Mouse (Mus musculus) right cerebral cortex, postnatal 4 days (tissue): Measurements from ENCODE around the gene Thoc5.

Experiments
- DNase-seq: peaks from one replicate; pipeline ENCODE4 v3.0.0-alpha.2; 2022

Thoc5 gene

DNA sequence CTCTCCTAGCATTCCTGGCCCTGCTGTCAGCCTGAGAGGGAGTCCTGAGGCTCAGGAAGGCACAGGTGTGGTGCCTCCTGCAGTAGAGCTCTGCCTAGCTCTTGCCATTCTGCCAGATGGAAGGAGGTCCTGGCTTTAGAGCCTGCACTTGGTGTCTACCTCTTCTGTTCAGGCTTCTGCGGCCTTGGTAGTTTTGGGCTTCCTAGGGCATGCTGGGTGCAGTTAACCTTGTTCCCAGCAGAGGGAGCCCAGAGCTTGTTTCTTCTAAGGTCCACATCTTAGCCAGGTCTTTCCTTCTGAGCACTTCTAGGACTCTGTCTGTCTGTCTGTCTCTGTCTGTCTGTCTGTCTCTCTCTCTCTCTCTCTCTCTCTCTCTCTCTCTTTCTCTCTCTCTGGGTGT lies 20.9 kb downstream of the Thoc5 start:
- peak; percentile 44 for DNase-seq

DNA sequence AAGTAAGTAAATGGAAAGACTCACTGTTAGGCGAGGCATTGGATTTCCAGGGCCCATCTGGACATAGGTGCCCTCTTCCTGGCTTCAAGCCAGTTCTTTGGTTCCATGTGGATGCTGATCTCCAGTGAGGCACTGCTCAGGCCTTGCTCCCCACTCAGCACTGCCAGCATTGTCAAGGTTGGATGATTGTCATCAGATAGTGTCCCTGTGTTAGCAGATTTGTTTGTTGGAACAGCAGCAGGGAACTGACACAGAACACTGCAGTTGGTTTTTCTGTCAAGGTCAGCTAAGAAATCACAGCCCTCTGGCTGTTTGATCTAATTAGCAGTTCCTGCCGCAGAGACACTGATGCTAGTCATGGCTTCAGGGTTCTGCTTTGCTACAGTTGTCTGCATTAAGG lies 26.2 kb downstream of the Thoc5 start:
- DNase-seq = no peak

DNA sequence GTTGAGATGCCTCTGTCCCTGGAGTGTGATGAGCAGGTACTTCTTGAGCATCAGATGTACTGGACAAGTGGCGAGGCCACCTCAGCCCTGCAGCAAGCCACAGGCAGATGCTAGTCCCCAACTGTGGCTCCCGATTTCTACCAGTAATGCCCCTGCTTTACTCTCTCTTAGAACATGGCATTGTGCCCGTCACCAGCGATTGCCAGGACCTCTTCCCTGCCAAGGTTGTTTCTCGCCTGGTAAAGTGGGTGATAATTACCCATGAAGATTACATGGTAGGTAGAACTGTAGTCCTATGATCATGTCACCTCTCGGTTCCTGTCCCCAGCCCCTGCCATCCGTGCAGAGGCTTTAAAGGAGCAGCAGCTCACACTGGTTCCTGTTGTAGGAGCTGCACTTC lies 26.6 kb downstream of the Thoc5 start:
- no peak for DNase-seq

DNA sequence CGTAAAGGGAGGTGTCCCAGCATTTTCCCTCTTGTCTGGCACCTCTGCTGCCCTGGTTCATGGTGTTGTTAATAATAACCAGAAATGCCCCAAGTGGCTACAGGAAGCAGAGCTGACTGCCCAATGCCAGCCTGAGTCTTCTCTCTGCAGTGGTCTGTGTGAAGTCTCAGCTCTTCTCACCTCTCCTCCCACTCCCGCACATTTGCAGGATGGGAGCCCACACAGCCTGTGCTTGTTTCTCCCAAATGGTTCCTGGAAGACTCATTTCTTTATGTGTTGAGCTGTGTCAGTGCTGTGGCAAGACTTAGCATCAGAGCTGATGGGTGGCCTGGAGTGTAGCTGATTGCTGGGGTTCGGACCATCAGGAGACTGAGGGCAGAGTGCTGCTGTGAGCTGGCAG lies 32.1 kb downstream of the Thoc5 start:
- DNase-seq = no peak

DNA sequence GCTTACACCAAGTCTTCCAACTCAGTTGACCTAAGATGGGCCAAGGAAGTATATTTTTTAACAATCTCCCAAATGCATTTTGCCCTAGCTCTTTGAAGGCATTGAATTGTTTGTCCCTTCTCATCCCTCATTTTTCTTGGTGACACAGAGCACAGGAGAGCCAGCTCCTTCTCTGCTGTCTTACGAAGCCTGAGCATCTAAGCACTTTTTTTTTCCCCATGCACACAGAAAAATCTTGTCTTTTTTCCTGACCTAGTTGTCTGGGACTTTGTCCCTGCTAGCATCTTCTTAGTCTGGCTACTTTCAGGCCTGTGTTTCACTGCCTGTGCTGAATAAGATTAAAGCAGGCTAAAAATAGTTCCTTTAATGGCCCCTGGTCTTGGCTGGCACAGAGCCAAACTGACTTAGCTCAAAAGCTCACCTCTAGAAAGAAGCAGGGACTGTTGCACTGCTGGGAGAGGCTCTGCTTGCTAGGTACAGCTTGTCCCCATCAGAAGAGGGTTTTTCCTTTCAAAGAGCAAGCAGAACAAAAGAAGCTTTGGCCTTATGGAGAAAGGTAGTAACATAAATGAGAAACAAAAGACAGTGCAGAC lies 36.0 kb downstream of the Thoc5 start:
- peak; percentile 25 for DNase-seq

DNA sequence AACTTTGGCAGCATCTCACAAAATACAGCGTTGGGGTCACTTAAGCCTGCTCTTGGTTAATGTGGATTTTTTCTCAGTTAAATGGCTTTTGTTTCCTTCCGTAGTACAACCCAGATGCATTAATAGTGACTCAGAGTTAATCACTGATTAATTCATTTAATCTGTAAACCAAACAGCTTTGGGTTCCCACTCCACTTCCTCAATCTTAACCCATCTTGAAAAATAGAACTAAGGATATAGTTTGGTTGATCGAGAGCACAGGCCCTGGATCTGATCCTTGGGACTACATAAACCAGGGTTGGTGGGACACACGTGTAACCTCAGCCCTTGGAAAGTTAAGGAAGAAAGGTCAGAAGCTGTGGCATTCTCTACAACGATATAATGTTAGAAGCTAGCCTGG lies 41.1 kb downstream of the Thoc5 start:
- DNase-seq = no peak

DNA sequence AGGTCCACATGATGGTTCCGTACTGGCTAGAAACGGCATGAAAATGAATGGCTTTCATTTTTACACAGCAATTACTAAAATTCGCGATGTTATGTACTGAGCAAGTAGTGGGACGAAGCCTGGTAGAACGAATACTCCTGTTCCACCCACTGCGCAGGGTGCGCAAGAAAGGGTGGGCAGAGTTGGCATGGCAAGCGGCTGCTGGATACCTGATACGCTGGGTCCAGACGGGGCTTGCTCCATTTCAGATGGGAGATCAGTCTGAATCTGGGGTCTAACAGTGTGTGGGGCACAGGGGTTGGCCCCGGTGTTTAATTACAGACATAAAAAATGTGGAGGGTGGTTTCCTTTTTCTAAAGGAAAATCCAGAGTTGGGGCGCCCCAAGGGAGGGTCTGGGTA lies 51.4 kb downstream of the Thoc5 start:
- DNase-seq = no peak

DNA sequence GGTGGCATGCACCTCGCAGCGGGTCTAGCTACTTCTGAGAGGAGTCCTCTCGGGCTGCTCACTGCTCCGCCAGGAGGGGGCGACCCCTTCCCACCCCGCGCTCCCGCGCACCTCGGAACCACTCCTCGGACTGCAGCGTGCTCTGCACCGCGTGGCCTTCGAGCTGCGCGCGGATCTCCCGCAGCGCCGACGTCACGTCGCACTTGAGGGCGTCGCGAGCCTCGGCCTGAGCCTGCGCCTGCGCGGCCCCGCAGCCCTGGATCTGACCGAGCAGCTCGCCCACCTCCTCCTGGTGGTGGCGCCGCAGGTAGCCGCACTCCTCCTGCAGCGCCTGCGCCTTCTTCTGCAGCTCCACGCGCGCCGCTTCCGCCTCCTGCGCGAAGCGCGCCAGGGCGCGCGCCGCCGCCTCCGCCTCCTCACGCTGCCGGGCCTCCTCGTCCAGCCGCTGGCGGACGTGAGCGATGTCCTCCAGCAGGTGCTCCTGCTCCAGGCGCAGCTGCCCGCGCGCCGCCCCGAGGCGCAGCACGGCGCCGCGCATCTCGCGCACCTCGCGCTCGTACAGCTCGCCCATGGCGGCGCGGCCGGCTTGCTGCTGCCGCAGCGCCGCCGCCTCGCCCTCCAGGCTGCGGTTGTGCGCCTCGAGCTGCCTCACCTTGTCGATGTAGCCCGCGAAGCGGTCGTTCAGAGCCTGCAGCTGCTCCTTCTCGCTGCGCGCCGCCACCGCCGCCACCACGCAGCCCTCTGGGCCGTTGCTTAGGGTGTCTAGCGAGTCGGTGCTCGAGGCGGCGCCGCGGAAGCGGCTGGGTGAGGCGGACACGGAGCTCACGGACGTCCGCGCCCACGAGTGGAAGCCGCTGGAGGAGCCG lies 52.1 kb downstream of the Thoc5 start:
- peak; percentile 82 for DNase-seq

DNA sequence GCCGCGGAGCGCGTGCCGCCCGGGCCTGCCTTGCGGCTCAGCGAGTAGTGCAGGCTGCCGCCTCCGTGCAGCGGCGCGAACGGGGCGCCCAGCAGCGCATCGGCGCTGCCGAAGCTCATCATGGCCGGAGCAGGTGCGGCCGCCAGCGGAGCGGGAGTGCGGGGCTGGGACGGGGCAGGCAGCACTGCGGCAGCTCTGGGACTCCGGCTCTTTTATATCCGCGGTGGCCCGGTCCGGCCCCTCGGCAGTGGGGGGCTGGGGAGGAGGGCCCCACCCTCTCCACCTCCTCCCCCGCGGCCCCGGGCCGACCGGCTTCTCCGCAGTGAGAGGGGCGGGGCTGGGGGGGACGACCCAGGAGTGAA lies 52.7 kb downstream of the Thoc5 start, which contains the start of gene Nefh:
Gene Nefh, minus strand, starts transcription at position 252 of the 362 bp plus-strand sequence.
- DNase-seq = no peak

DNA sequence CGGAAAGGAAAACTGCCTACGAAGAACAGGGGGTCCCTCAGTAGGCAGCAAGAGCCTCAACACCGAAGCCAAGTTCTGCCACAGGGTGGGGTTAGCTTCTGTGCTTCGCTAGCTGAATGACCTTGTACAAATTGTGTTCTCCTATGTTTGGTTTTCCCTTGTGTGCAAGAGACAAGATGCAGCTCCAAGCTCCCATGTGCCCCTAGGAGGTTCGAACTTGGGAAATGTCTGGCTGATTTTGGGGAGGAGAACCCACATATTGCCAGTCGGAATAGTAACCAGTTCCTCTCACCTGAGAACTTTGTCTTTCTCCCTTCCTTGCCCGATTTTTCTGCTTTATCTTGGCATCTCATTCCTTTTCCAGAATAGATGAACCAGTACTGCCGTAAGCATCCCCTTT lies 53.7 kb downstream of the Thoc5 start:
- DNase-seq = no peak

DNA sequence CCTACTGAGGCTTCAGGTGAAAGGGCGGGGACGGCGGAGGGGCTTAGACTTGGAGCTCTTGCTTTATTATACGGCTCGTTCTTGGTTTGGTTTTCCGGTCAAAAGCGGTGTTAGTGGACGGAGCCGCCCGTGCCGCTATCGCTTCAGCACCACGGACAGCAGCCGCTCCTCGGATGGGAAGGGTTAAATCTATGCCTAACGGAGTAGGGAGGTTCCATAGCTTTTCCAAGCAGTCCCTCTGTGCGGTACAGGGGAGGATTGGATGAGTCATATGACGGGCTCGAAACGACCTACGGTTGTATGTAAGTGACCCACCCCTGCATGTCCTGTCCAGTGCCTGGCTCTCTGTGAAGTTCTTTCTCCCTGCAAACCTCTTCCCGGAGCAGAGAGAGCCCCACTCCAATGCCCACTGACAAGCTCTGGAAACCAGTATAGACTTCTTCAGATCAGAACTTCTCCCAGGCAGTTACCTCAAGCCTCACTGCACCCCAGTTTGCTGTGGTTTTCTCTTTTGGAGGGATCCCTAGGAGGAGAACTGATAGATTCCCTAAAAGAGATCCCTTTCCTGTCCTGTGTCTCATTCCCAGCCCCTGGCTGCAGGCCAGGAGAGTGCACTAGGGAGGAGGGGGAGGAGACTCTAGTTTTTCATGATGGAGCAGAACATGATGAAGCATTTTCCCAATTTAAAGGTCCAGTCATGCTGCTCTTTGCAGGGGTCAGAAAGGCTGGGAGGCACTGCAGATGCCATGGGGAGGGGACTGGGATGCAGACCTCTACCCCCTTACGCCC lies 54.3 kb downstream of the Thoc5 start:
- peak; percentile 41 for DNase-seq

DNA sequence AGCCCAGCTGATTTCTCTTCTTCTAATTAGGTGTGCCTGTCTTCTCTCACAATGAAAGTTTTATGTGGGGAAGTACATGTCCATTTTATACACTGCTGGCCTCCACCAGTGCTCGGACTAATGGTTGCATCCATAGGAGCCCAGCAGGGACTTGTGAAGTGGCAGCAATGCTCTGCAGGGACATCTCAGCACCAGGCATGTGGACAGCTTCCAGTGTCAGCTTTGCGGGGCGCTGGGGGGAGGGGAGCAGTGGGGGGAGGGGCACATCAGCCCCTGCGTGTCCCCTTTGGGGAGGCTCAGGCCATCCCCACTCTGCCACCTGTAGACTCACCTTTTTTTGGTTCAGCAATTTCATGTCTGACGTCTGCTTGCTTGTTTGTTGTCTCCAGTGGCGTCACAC lies 58.3 kb downstream of the Thoc5 start:
- DNase-seq = no peak

DNA sequence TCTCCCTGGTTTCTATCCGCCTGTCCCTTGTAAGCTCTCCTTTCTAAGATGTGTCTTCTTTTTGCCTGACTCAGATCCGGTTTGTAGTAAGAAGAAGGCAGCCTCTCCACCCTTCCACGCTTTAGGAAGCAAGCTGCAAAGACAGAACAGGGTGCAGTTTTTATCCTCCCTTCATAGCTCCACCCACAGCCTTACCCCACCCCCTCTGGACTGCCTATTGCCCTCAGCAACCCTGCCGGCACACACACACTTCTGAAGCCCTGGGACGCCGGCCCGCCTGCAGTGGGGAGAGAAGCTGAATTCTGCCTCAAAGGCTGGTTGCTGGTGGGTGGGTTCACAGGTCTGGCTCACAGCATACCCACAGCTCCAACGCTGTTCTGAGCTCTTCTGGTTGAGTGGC lies 58.8 kb downstream of the Thoc5 start:
- DNase-seq = no peak

DNA sequence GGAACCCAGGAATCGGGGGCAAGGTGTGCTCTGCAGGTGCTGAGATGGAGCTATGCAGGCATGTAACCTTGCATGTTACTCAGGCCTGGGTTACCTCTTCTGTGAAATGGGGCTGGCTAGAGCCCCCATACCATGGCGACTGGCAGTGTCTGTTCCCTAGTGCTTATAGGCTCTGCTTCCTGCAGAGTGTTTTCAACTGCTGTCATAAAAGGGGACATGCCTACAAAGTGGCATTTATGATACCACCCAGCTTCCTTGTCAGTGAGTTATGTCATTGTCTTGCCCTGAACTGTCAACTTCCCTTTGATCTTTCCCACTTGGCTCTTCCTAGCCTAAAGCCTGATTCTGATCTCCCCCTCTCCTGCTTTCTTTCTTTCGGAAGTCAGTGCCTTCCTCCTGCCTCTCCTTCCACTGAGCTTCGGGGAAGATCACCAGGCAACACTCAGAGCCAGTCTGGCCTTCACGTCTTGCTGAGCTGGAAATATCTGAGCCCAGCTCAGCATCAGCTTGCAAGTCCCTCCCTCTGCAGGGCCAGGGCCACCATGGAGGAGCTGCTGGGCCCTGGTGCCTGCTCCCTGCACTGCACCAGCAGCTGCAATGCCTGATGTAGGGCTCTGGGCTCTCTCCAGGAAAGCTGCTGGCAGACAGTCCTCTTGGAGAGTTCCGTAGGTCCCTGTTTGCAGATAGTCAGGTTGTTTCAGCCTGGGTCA lies 68.1 kb downstream of the Thoc5 start:
- DNase-seq = no peak

DNA sequence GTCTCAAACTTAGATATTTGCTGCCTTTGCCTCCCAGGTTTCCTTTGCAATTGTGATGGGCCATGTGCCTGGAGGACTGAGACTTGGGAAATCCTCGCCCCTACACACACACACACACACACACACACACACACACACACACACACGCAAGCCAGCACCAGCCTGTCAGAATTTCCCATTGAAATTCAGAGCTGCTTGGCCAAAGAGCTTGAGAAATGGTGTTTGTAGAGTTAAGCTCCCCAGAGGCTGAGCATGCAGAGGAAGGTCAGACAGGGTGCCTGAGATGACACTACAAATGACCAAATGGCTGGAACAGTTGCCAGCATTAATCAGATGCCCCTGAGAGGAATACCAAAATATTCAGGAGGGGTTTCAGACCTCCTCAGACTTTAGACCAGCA lies 71.2 kb downstream of the Thoc5 start:
- no peak for DNase-seq

DNA sequence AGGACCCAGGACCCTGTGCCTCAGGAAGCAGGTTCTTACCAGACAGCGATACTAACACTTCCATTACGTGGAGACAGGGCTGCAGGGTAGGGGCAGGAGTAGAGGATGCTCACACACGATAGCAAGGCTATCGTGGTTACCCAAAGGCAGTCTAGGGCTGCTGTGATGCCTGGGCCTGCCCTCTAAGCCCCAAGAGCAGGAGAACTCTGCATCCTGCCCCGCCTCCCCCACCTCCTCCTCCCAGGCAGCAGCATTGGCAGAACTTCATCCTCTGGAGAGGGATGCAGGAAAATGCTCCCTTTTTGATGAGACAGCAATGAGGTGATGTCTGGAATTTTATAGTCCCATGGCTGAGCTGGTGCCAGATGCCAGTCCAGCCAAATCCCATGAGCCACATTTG lies 71.8 kb downstream of the Thoc5 start:
- DNase-seq = no peak

DNA sequence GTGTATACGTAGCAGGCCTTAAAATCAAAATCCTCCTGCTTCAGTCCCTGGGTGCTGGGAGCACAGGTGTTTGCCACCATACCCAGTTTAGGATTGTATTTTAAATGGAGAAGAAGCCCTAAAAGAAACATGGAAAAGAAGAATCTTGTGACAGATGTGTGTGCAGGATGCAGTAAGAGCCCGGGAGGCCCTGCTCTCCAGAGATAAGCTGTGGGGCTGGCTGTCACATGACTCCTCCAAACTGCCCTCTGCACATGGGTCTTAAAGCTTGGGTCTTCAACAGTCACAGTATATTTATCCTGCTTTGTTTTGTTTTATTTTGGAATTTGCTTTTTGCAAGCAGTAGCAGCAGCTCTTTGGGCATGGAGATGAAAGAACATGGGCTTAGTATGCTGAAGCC lies 72.4 kb downstream of the Thoc5 start:
- DNase-seq = no peak

DNA sequence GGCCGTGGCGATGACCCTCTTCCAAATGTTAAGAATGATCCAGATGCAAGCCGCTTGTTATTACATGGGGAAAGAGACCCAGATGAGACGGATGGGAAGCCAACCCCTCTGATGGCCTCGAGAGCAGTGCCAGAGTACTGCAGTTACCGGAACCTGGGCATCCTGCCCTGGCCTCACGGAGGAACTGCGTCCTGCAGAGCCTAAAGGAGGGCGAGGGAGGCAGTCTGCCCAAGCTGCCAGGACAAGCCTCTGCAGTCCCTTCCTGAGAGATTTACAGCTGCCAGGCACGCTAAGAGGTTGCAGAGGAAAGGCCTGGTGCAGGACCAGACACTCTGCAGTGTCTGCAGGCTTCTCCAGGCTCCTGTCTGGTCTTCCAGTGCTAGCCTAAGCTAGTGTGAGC lies 73.3 kb downstream of the Thoc5 start:
- DNase-seq = no peak

DNA sequence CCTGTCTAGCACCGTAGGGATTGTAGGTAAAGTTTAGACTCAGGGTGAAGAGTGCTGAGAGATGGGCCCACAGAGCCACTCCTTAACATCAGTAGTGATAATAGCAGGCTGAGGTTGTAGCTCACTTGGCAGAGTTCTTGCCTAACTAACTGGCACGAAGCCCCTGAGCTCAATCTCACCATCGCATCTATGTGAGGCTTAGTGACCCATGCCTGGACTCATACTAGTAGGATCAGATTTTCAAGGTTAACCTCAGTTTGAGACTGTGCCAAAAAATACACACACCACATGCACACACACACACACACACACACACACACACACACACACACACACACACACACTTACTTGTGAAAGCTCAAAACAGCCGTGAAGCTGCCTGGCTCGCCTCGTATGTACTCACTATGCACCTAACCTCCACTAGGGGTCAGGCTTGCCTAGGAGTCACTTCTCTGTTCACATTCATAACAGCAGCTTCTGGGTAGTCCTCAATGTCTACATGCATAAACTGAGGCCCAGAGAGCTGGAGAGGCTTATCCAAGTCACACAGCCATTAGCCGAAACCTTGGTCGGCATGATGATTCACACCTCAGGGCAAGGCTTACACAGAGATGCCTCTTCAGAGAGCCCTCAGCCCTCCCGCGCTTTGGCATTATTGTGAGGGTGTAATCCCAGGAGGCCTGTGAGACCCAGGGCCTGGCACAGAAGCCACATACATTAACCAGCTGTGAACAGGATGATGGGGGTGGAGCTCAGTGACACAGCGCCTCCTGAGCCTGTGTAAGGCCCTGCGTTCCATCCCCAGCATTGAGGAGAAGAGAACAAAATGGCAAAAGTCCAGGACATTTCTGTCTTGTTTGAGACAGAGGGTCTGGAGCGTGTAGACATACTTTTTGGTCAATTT lies 78.1 kb downstream of the Thoc5 start:
- peak; percentile 34 for DNase-seq

DNA sequence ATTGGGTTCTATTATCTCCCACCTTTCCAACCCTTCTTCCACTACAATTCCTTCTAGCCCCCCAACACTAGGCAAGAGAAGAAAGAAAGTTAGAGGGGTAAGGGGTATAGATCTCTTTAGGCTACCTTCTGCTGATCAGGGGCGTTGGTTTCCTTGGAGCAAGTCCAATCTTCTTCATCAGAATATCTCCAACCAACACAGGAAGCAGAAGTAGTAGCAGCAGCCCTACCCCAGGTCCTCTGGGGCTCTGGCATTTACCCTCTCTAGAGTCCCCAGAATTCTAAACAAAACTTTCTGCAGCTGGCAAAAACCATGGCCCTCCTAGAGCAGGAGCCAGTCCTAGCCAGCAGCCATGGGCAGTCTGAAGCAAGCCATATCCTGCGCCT lies 78.7 kb downstream of the Thoc5 start:
- no peak for DNase-seq

DNA sequence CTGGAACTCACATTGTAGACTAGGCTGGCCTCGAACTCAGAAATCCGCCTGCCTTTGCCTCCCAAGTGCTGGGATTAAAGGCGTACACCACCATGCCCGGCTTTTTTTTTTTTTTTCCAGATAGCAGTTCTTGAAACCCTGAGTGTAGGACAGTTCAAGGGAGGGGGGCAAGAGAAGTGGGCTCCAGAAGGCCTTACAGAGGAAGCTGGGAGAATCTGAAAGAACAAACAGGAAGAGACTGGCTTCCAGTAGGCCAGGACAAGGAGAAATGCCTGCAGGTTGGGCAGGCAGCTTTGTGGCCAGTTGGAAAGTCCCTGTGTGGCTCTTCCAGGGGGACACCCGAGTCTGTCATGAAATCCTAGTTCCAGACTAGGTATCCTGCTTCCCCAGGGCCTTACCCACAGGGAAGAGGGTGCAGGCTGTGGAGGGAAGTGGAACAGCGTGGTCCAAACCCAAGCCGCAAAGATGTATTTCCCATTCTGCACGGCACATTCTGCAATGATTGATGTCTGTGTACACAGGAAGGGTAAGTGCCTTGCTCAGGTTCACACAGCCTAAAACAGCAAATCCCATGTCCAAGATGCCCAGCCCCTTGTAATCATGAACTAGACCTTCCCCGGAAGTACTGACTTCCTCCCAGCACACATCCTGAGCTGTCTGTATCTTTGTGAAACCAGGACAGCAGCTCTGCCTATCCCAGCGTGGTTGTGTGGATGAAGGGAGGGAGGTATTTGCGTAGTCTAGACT lies 79.4 kb downstream of the Thoc5 start:
- DNase-seq = no peak
